Mouse (Mus musculus): ENCODE measurements around the gene Nedd4. TPM values are rescaled to one million over a fixed set of nuclear protein-coding genes. Genes with fewer than 3 reads are reported as not detected.

The Nedd4 gene
- 393 and 436 TPM in 2 replicates for polyA plus RNA-seq (2015; fragmentation: Nextera tagmentation; extraction: Ambion mirVana)

- Histone ChIP-seq H3K9ac (ENCODE audit: low read depth, low read length) (peak within 1 kb of the TSS; percentile 99), H3K4me3 (ENCODE audit: low read depth, low read length) (peak within 1 kb of the TSS; percentile 98), H3K36me3 (ENCODE audit: control insufficient read depth, insufficient read depth, low read length) (0 out of 2 replicates have a peak, but pooled peaks cover 3% of the 10 kb centered on the region), H3K4me2 (ENCODE audit: low read length) (peak within 1 kb of the TSS; percentile 80), H3K4me1 (ENCODE audit: control insufficient read depth, insufficient read depth, low read length) (peaks cover 35% of the 10 kb centered on the region), H3K27ac (ENCODE audit: low read length) (peak within 1 kb of the TSS; percentile 100), H3K27me3 (ENCODE audit: control insufficient read depth, insufficient read depth, low read depth, low read length) (no peaks in the 10 kb centered on the region), H3K9me3 (replicated peaks; ENCODE audit: control insufficient read depth, low read length, poor library complexity, severe bottlenecking) (no peaks in the 10 kb centered on the region)
- ATAC-seq: peak; percentile 92
- under 1% methylated on average over 64 of the region's 83 CpGs for WGBS
These were observed at the start of gene Nedd4 for GRCm38 (mm10) chr9:72661895-72662661. Nedd4 (plus strand) TSS chr9:72662346.

GRCm38 (mm10) chr9:72613884-72614283 is 48.3 kb upstream of the Nedd4 start:
- ATAC-seq: no peak
- 69% methylated on average over 2 of the region's 2 CpGs for WGBS
- Histone ChIP-seq H3K4me3 (ENCODE audit: low read depth, low read length) (no peak overlapping the region), H3K4me2 (ENCODE audit: low read length) (no peak overlapping the region), H3K9me3 (replicated peaks; ENCODE audit: control insufficient read depth, low read length, poor library complexity, severe bottlenecking) (no peaks in the 10 kb centered on the region), H3K9ac (ENCODE audit: low read depth, low read length) (no peak overlapping the region), H3K27ac (ENCODE audit: low read length) (no peak overlapping the region), H3K4me1 (ENCODE audit: control insufficient read depth, insufficient read depth, low read length) (no peaks in the 10 kb centered on the region), H3K27me3 (ENCODE audit: control insufficient read depth, insufficient read depth, low read depth, low read length) (no peaks in the 10 kb centered on the region), H3K36me3 (ENCODE audit: control insufficient read depth, insufficient read depth, low read length) (peaks cover 22% of the 10 kb centered on the region)

- H3K4me2 ChIP-seq (ENCODE audit: low read length): no peak overlapping the region
- ATAC-seq: no peak
- no peak overlapping the region for H3K4me3 ChIP-seq (ENCODE audit: low read depth, low read length)
- 52% methylated on average over 6 of the region's 6 CpGs for WGBS
- peak overlapping the region; percentile 35 for H3K27ac ChIP-seq (ENCODE audit: low read length)
- H3K36me3 ChIP-seq (ENCODE audit: control insufficient read depth, insufficient read depth, low read length): peaks cover 28% of the 10 kb centered on the region
- H3K27me3 ChIP-seq (ENCODE audit: control insufficient read depth, insufficient read depth, low read depth, low read length): no peaks in the 10 kb centered on the region
- H3K9me3 ChIP-seq (replicated peaks; ENCODE audit: control insufficient read depth, low read length, poor library complexity, severe bottlenecking): no peaks in the 10 kb centered on the region
- no peaks in the 10 kb centered on the region for H3K4me1 ChIP-seq (ENCODE audit: control insufficient read depth, insufficient read depth, low read length)
- no peak overlapping the region for H3K9ac ChIP-seq (ENCODE audit: low read depth, low read length)
These were observed 47.2 kb upstream of the Nedd4 start for GRCm38 (mm10) chr9:72614786-72615480.

GRCm38 (mm10) chr9:72618037-72618436 is 44.1 kb upstream of the Nedd4 start:
- Histone ChIP-seq H3K4me2 (ENCODE audit: low read length) (no peak overlapping the region), H3K4me3 (ENCODE audit: low read depth, low read length) (no peak overlapping the region), H3K4me1 (ENCODE audit: control insufficient read depth, insufficient read depth, low read length) (no peaks in the 10 kb centered on the region), H3K27ac (ENCODE audit: low read length) (no peak overlapping the region), H3K9me3 (replicated peaks; ENCODE audit: control insufficient read depth, low read length, poor library complexity, severe bottlenecking) (no peaks in the 10 kb centered on the region), H3K27me3 (ENCODE audit: control insufficient read depth, insufficient read depth, low read depth, low read length) (no peaks in the 10 kb centered on the region), H3K9ac (ENCODE audit: low read depth, low read length) (no peak overlapping the region), H3K36me3 (ENCODE audit: control insufficient read depth, insufficient read depth, low read length) (peaks cover 28% of the 10 kb centered on the region)
- ATAC-seq: no peak
- WGBS: 82% methylated on average over 3 of the region's 3 CpGs

- 89% methylated on average over 1 of the region's 1 CpGs for WGBS
- no peak for ATAC-seq
- H3K27ac ChIP-seq (ENCODE audit: low read length): no peak overlapping the region
- no peak overlapping the region for H3K9ac ChIP-seq (ENCODE audit: low read depth, low read length)
- H3K4me2 ChIP-seq (ENCODE audit: low read length): no peak overlapping the region
- peaks cover 6% of the 10 kb centered on the region for H3K4me1 ChIP-seq (ENCODE audit: control insufficient read depth, insufficient read depth, low read length)
- H3K9me3 ChIP-seq (replicated peaks; ENCODE audit: control insufficient read depth, low read length, poor library complexity, severe bottlenecking): no peaks in the 10 kb centered on the region
- no peak overlapping the region for H3K4me3 ChIP-seq (ENCODE audit: low read depth, low read length)
- peaks cover 8% of the 10 kb centered on the region for H3K36me3 ChIP-seq (ENCODE audit: control insufficient read depth, insufficient read depth, low read length)
- no peaks in the 10 kb centered on the region for H3K27me3 ChIP-seq (ENCODE audit: control insufficient read depth, insufficient read depth, low read depth, low read length)
These were observed 38.5 kb upstream of the Nedd4 start for GRCm38 (mm10) chr9:72623605-72624004.

GRCm38 (mm10) chr9:72627598-72627997 is 34.5 kb upstream of the Nedd4 start:
- H3K9me3 ChIP-seq (replicated peaks; ENCODE audit: control insufficient read depth, low read length, poor library complexity, severe bottlenecking): no peaks in the 10 kb centered on the region
- 38% methylated on average over 1 of the region's 1 CpGs for WGBS
- H3K27ac ChIP-seq (ENCODE audit: low read length): no peak overlapping the region
- ATAC-seq: no peak
- no peaks in the 10 kb centered on the region for H3K36me3 ChIP-seq (ENCODE audit: control insufficient read depth, insufficient read depth, low read length)
- peaks cover 7% of the 10 kb centered on the region for H3K4me1 ChIP-seq (ENCODE audit: control insufficient read depth, insufficient read depth, low read length)
- H3K27me3 ChIP-seq (ENCODE audit: control insufficient read depth, insufficient read depth, low read depth, low read length): no peaks in the 10 kb centered on the region
- no peak overlapping the region for H3K4me3 ChIP-seq (ENCODE audit: low read depth, low read length)
- no peak overlapping the region for H3K4me2 ChIP-seq (ENCODE audit: low read length)
- no peak overlapping the region for H3K9ac ChIP-seq (ENCODE audit: low read depth, low read length)

GRCm38 (mm10) chr9:72628591-72628990 is 33.6 kb upstream of the Nedd4 start:
- ATAC-seq: no peak
- Histone ChIP-seq H3K9ac (ENCODE audit: low read depth, low read length) (no peak overlapping the region), H3K4me1 (ENCODE audit: control insufficient read depth, insufficient read depth, low read length) (peaks cover 7% of the 10 kb centered on the region), H3K27ac (ENCODE audit: low read length) (no peak overlapping the region), H3K4me3 (ENCODE audit: low read depth, low read length) (no peak overlapping the region), H3K4me2 (ENCODE audit: low read length) (no peak overlapping the region), H3K9me3 (replicated peaks; ENCODE audit: control insufficient read depth, low read length, poor library complexity, severe bottlenecking) (no peaks in the 10 kb centered on the region), H3K36me3 (ENCODE audit: control insufficient read depth, insufficient read depth, low read length) (no peaks in the 10 kb centered on the region), H3K27me3 (ENCODE audit: control insufficient read depth, insufficient read depth, low read depth, low read length) (no peaks in the 10 kb centered on the region)
- WGBS: 15% methylated on average over 2 of the region's 2 CpGs

GRCm38 (mm10) chr9:72632198-72632597 is 29.9 kb upstream of the Nedd4 start:
- ATAC-seq: no peak
- Histone ChIP-seq H3K36me3 (ENCODE audit: control insufficient read depth, insufficient read depth, low read length) (no peaks in the 10 kb centered on the region), H3K4me2 (ENCODE audit: low read length) (no peak overlapping the region), H3K9me3 (replicated peaks; ENCODE audit: control insufficient read depth, low read length, poor library complexity, severe bottlenecking) (no peaks in the 10 kb centered on the region), H3K27ac (ENCODE audit: low read length) (no peak overlapping the region), H3K27me3 (ENCODE audit: control insufficient read depth, insufficient read depth, low read depth, low read length) (no peaks in the 10 kb centered on the region), H3K4me1 (ENCODE audit: control insufficient read depth, insufficient read depth, low read length) (peaks cover 7% of the 10 kb centered on the region), H3K9ac (ENCODE audit: low read depth, low read length) (no peak overlapping the region), H3K4me3 (ENCODE audit: low read depth, low read length) (no peak overlapping the region)
- WGBS: 79% methylated on average over 1 of the region's 1 CpGs

GRCm38 (mm10) chr9:72635134-72635533 is 27.0 kb upstream of the Nedd4 start:
- ATAC-seq: no peak

More at GRCm38 (mm10) chr9:72635134-72635533, 27.0 kb upstream of the Nedd4 start:
- no peaks in the 10 kb centered on the region for H3K36me3 ChIP-seq (ENCODE audit: control insufficient read depth, insufficient read depth, low read length)
- no peaks in the 10 kb centered on the region for H3K9me3 ChIP-seq (replicated peaks; ENCODE audit: control insufficient read depth, low read length, poor library complexity, severe bottlenecking)
- no peak overlapping the region for H3K4me3 ChIP-seq (ENCODE audit: low read depth, low read length)
- peaks cover 8% of the 10 kb centered on the region for H3K4me1 ChIP-seq (ENCODE audit: control insufficient read depth, insufficient read depth, low read length)
- no peak overlapping the region for H3K9ac ChIP-seq (ENCODE audit: low read depth, low read length)
- no peaks in the 10 kb centered on the region for H3K27me3 ChIP-seq (ENCODE audit: control insufficient read depth, insufficient read depth, low read depth, low read length)
- no peak overlapping the region for H3K4me2 ChIP-seq (ENCODE audit: low read length)
- no peak overlapping the region for H3K27ac ChIP-seq (ENCODE audit: low read length)

All from midbrain, embryonic 16.5 days (tissue).